Mouse (Mus musculus) heart, adult 2 months (tissue): ENCODE results near the gene Dnajb11. TPM values are rescaled to one million over a fixed set of nuclear protein-coding genes. Genes with fewer than 3 reads are reported as not detected.

Source experiments
- DNase-seq, 2 experiments: peaks; one replicate each; pipeline ENCODE4 v3.0.0; 2021
- H3K27ac ChIP-seq: fragments of 200-600 bp; 2 replicates; pipeline ENCODE4 v1.8.1; 2022
- H3K27me3 ChIP-seq: fragments of 200-500 bp; 2 replicates; pipeline ENCODE4 v1.6.1; 2012; ENCODE audit warnings: mild to moderate bottlenecking, low read length, inconsistent platforms, mixed read lengths; ENCODE audit not compliant: control insufficient read depth, insufficient read depth
- H3K36me3 ChIP-seq: fragments of 200-500 bp; 2 replicates; pipeline ENCODE4 v1.6.1; 2012; ENCODE audit warnings: low read length, inconsistent platforms; ENCODE audit not compliant: control insufficient read depth, insufficient read depth
- H3K4me1 ChIP-seq: fragments of 200-500 bp; 2 replicates; pipeline ENCODE4 v1.6.1; 2011; ENCODE audit warnings: low read length; ENCODE audit not compliant: control insufficient read depth, insufficient read depth
- H3K4me3 ChIP-seq: fragments of 200-600 bp; 2 replicates; pipeline ENCODE4 v1.8.1; 2022
- H3K79me2 ChIP-seq: fragments of 200-500 bp; replicated peaks from 2 replicates; pipeline ENCODE4 v1.6.1; 2012; ENCODE audit warnings: mild to moderate bottlenecking, inconsistent platforms, low read length, moderate library complexity, mixed read lengths; ENCODE audit not compliant: control insufficient read depth, insufficient read depth
- H3K9ac ChIP-seq: fragments of 200-500 bp; 2 replicates; pipeline ENCODE4 v1.6.1; 2012; ENCODE audit warnings: low read depth, mild to moderate bottlenecking, control low read depth, inconsistent platforms, low read length, mixed read lengths
- CTCF ChIP-seq: fragments of 200-600 bp; IDR thresholded peaks from 2 replicates; pipeline ENCODE4 v1.8.1; 2022; ENCODE audit warnings: antibody characterized with exemption, mild to moderate bottlenecking, moderate library complexity
- EP300 ChIP-seq: fragments of 200-500 bp; IDR thresholded peaks from 2 replicates; pipeline ENCODE4 v1.6.1; 2011; ENCODE audit warnings: low read depth, low read length, control low read depth; ENCODE audit not compliant: insufficient read depth
- POLR2A ChIP-seq: fragments of 200-500 bp; IDR thresholded peaks from 2 replicates; pipeline ENCODE4 v1.6.1; 2011; ENCODE audit warnings: mild to moderate bottlenecking, low read depth, low read length, control low read depth; ENCODE audit not compliant: insufficient read depth
- WGBS: fragments of 180-500 bp; shearing (Covaris S2); methylation state at CpG from one replicate; pipeline ENCODE4 v1.1.7; 2018; 5-methylcytosine and 5-hydroxymethylcytosine counted together
- intact Hi-C: fragments of 180-260 bp; cut with DNase I; formaldehyde crosslinking; loops from one replicate; pipeline ENCODE4 v1.15.1; 2025
- polyA plus RNA-seq: library from polyadenylated mRNA; depleted of rRNA; stranded (reverse); fragments of >200 nt; gene quantifications from 2 replicates; pipeline ENCODE4 v1.2.3, GENCODE M21; 2012
- total RNA-seq, 2 experiments: library from RNA; stranded (reverse); gene quantifications; 2 replicates each; pipeline ENCODE4 v1.2.3; 2021

Gene Dnajb11
- total and polyA plus RNA-seq, 3 experiments = 13.0 to 68.5 (median 59.5) TPM

GRCm38 (mm10) chr16:22886726-22887125 is 29.1 kb downstream of the Dnajb11 start:
- Histone ChIP-seq H3K36me3 (no peaks in the 10 kb centered on the region), H3K9ac (no peak overlapping the region), H3K27me3 (no peaks in the 10 kb centered on the region), H3K79me2 (no peaks in the 10 kb centered on the region), H3K27ac (no peak overlapping the region), H3K4me3 (no peak overlapping the region), H3K4me1 (no peaks in the 10 kb centered on the region; the same call in 1 of the 2 replicates)
- WGBS = 67% methylated on average over 3 of the region's 3 CpGs
- DNase-seq = no peak
- intact Hi-C loops = no loop called here
- no peak for TF ChIP-seq EP300

- no peak for DNase-seq
- intact Hi-C loops = no loop called here
- H3K4me1 ChIP-seq = no peaks in the 10 kb centered on the region
Observed at GRCm38 (mm10) chr16:22888835-22889234, 31.2 kb downstream of the Dnajb11 start.

GRCm38 (mm10) chr16:22889716-22890115 is 32.1 kb downstream of the Dnajb11 start:
- WGBS = 71% methylated on average over 8 of the region's 8 CpGs
- Histone ChIP-seq H3K36me3 (no peaks in the 10 kb centered on the region), H3K27ac (no peak overlapping the region), H3K4me1 (no peaks in the 10 kb centered on the region), H3K9ac (no peak overlapping the region), H3K79me2 (no peaks in the 10 kb centered on the region), H3K27me3 (no peaks in the 10 kb centered on the region), H3K4me3 (no peak overlapping the region)
- no peak for TF ChIP-seq CTCF
- no peak for TF ChIP-seq EP300
- no peak for TF ChIP-seq POLR2A
- intact Hi-C loops = no loop called here
- DNase-seq = no peak

More at GRCm38 (mm10) chr16:22888835-22889234, 31.2 kb downstream of the Dnajb11 start:
- Histone ChIP-seq H3K79me2 (no peaks in the 10 kb centered on the region), H3K27me3 (no peaks in the 10 kb centered on the region), H3K36me3 (no peaks in the 10 kb centered on the region), H3K27ac (no peak overlapping the region), H3K9ac (no peak overlapping the region), H3K4me3 (no peak overlapping the region)
- no peak for TF ChIP-seq CTCF
- TF ChIP-seq EP300 = no peak
- no peak for TF ChIP-seq POLR2A
- WGBS = 74% methylated on average over 4 of the region's 4 CpGs

GRCm38 (mm10) chr16:22890683-22891510 is 33.3 kb downstream of the Dnajb11 start, which contains the start of gene Ahsg:
TSS of gene Ahsg (plus strand) at chr16:22891277.
- DNase-seq = no peak
- H3K79me2 ChIP-seq = no peaks in the 10 kb centered on the region
- H3K36me3 ChIP-seq = no peaks in the 10 kb centered on the region
- H3K27ac ChIP-seq = no peak within 1 kb of the TSS
- intact Hi-C loops = no loop called here
- H3K4me3 ChIP-seq = no peak within 1 kb of the TSS
- no peak within 1 kb of the TSS for H3K9ac ChIP-seq
- WGBS = 69% methylated on average over 11 of the region's 11 CpGs
- no peaks in the 10 kb centered on the region for H3K4me1 ChIP-seq
- TF ChIP-seq CTCF (no peak), POLR2A (no peak), EP300 (no peak)
- H3K27me3 ChIP-seq = no peaks in the 10 kb centered on the region

GRCm38 (mm10) chr16:22891733-22892154 is 34.1 kb downstream of the Dnajb11 start:
- intact Hi-C loops = no loop called here
- 73% methylated on average over 8 of the region's 8 CpGs for WGBS

GRCm38 (mm10) chr16:22894095-22894494 is 36.5 kb downstream of the Dnajb11 start:
- H3K79me2 ChIP-seq = no peaks in the 10 kb centered on the region
- H3K36me3 ChIP-seq = no peaks in the 10 kb centered on the region
- intact Hi-C loops = no loop called here
- no peak for TF ChIP-seq POLR2A
- no peak for TF ChIP-seq CTCF
- TF ChIP-seq EP300 = no peak
- H3K9ac ChIP-seq = no peak overlapping the region
- no peak overlapping the region for H3K27ac ChIP-seq
- no peaks in the 10 kb centered on the region for H3K27me3 ChIP-seq
- 72% methylated on average over 8 of the region's 8 CpGs for WGBS
- DNase-seq = no peak
- H3K4me3 ChIP-seq = no peak overlapping the region
- H3K4me1 ChIP-seq = no peaks in the 10 kb centered on the region

More at GRCm38 (mm10) chr16:22891733-22892154, 34.1 kb downstream of the Dnajb11 start:
- Histone ChIP-seq H3K4me3 (no peak overlapping the region), H3K27ac (no peak overlapping the region), H3K36me3 (no peaks in the 10 kb centered on the region), H3K9ac (no peak overlapping the region), H3K4me1 (no peaks in the 10 kb centered on the region), H3K27me3 (no peaks in the 10 kb centered on the region), H3K79me2 (no peaks in the 10 kb centered on the region)
- peak in 1 of 2 experiments; percentile 24 for DNase-seq
- TF ChIP-seq CTCF (no peak), EP300 (peak; percentile 39; the same call in 1 of the 2 replicates), POLR2A (0 out of 2 replicates have a peak, but pooled peaks have one; percentile 36)
